Mouse (Mus musculus) bone marrow, adult 2 months (tissue): ENCODE measurements around the gene Zfand3. TPM values are rescaled to one million over a fixed set of nuclear protein-coding genes. Genes with fewer than 3 reads are reported as not detected.

ENCODE experiments used
- H3K27ac ChIP-seq: fragments of 200-500 bp; 2 replicates; pipeline ENCODE4 v1.5.1; 2012; ENCODE audit warnings: low read depth, mild to moderate bottlenecking, control low read depth, inconsistent platforms, low read length; ENCODE audit not compliant: control insufficient read depth, poor library complexity, insufficient read depth
- H3K4me1 ChIP-seq: fragments of 200-500 bp; 2 replicates; pipeline ENCODE4 v1.6.1; 2011; ENCODE audit warnings: low read length; ENCODE audit not compliant: control insufficient read depth, insufficient read depth
- H3K4me3 ChIP-seq: fragments of 200-500 bp; replicated peaks from 2 replicates; pipeline ENCODE3; 2011; ENCODE audit warnings: mild to moderate bottlenecking, low read depth, low read length, control low read depth; ENCODE audit not compliant: control insufficient read depth
- CTCF ChIP-seq: fragments of 200-500 bp; IDR thresholded peaks from 2 replicates; pipeline ENCODE4 v1.5.1; 2011; ENCODE audit warnings: low read length, control low read depth; ENCODE audit not compliant: control insufficient read depth, insufficient read depth
- POLR2A ChIP-seq: fragments of 200-500 bp; IDR thresholded peaks from 2 replicates; pipeline ENCODE4 v1.6.1; 2011; ENCODE audit warnings: low read depth, mild to moderate bottlenecking, control low read depth, low read length, borderline replicate concordance; ENCODE audit not compliant: control insufficient read depth
- WGBS: fragments of 180-500 bp; shearing (Covaris S2); methylation state at CpG from one replicate; pipeline ENCODE4 v1.1.7; 2018; 5-methylcytosine and 5-hydroxymethylcytosine counted together
- polyA plus RNA-seq: library from polyadenylated mRNA; stranded (reverse); fragments of >200 nt; gene quantifications from 2 replicates; pipeline ENCODE4 v1.2.4, GENCODE M21; 2011; ENCODE audit warnings: low replicate concordance; ENCODE audit not compliant: missing spikeins, insufficient read depth, insufficient read length

Gene Zfand3
- polyA plus RNA-seq, 1 experiment, result 46.6 TPM

DNA sequence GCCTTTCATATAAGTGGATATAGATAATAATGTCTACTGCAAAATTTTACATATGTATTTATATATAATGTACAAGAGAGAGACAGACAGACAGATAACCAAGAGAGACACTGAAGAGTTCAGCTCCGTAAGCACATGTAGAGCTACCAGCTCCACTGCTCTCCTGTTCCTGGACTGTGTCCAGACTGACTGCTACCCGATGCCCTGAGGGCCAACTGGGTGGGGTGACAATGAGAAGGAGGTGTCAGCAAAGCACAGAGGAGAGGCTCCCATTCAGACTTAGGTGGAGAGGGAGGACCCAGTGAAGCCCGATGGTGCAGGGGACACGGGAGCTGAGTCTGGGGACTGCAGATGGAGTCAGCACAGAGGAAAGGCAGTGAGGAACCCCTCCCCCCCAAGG lies 25.5 kb upstream of the Zfand3 start:
- Histone ChIP-seq H3K4me3 (no peak overlapping the region), H3K4me1 (no peaks in the 10 kb centered on the region; the same call in 1 of the 2 replicates), H3K27ac (no peak overlapping the region)
- WGBS, result 46% methylated on average over 4 of the region's 4 CpGs
- no peak for TF ChIP-seq POLR2A
- TF ChIP-seq CTCF, result no peak

- Histone ChIP-seq H3K27ac (no peak overlapping the region), H3K4me1 (no peaks in the 10 kb centered on the region; the same call in 1 of the 2 replicates), H3K4me3 (no peak overlapping the region)
- TF ChIP-seq POLR2A (no peak), CTCF (no peak)
- WGBS, result 9% methylated on average over 7 of the region's 7 CpGs
Observed at GRCm38 (mm10) chr17:29979841-29980240, 24.7 kb upstream of the Zfand3 start.

- Histone ChIP-seq H3K4me1 (no peaks in the 10 kb centered on the region; the same call in 1 of the 2 replicates), H3K4me3 (no peak overlapping the region), H3K27ac (no peak overlapping the region)
- 73% methylated on average over 8 of the region's 8 CpGs for WGBS
- TF ChIP-seq CTCF (no peak), POLR2A (no peak)
Observed at GRCm38 (mm10) chr17:29981568-29981967, 23.0 kb upstream of the Zfand3 start.

DNA sequence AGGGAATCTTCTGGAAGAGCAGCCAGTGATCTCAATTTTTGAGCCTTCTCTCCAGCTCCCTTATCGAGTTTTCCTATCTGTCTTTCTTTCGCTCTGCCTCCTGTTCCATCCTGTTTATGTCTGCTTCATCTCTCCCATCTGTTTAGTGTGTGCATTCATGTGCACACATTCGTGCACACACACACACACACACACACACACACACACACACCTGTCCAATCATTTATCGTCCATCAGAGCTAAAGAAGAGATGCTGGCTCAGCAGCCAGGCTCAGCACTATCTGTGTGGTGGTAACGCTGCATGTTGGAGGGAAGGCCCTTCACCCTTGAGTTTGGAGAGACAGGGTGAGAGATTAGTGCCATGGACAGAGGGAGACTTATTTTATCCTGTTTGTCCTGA lies 21.3 kb upstream of the Zfand3 start:
- H3K4me3 ChIP-seq, result no peak overlapping the region
- H3K4me1 ChIP-seq, result no peaks in the 10 kb centered on the region; the same call in 1 of the 2 replicates
- TF ChIP-seq POLR2A (no peak), CTCF (no peak)
- no peak overlapping the region for H3K27ac ChIP-seq
- WGBS, result 74% methylated on average over 5 of the region's 5 CpGs

- H3K4me1 ChIP-seq, result no peaks in the 10 kb centered on the region
- H3K4me3 ChIP-seq, result no peak overlapping the region
- WGBS, result 79% methylated on average over 7 of the region's 7 CpGs
- TF ChIP-seq POLR2A, result no peak
- TF ChIP-seq CTCF, result no peak
- H3K27ac ChIP-seq, result no peak overlapping the region
Observed at GRCm38 (mm10) chr17:29984931-29985330, 19.6 kb upstream of the Zfand3 start.

DNA sequence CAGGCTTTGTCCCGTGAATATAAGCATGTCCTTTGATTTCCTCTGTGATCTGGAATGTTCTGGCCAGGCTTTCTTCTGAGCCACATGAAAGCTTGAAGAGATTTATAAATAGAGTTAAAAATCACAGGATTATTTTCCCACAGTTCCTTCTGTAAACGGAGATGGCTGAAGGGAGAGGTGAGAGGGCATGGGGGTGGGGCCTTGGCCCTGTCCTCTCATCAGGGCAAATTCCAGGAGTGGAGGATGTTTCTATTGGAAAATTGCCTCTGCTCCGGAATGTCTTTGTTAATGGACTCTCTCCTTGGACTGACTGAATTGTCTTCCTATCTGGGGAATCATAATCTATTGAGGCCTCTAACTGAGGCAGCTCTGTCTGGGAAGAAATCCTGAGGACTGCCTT lies 19.0 kb upstream of the Zfand3 start:
- H3K4me3 ChIP-seq, result no peak overlapping the region
- no peak for TF ChIP-seq POLR2A
- no peaks in the 10 kb centered on the region for H3K4me1 ChIP-seq
- WGBS, result 51% methylated on average over 3 of the region's 3 CpGs
- H3K27ac ChIP-seq, result no peak overlapping the region

GRCm38 (mm10) chr17:29988141-29988540 lies 16.4 kb upstream of the Zfand3 start:
- Histone ChIP-seq H3K4me1 (no peaks in the 10 kb centered on the region; the same call in 1 of the 2 replicates), H3K4me3 (no peak overlapping the region), H3K27ac (no peak overlapping the region)
- 35% methylated on average over 5 of the region's 5 CpGs for WGBS
- TF ChIP-seq POLR2A (no peak), CTCF (no peak)

GRCm38 (mm10) chr17:29989653-29990052 lies 14.9 kb upstream of the Zfand3 start:
- Histone ChIP-seq H3K27ac (no peak overlapping the region), H3K4me3 (no peak overlapping the region), H3K4me1 (no peaks in the 10 kb centered on the region; the same call in 1 of the 2 replicates)
- WGBS, result 76% methylated on average over 5 of the region's 5 CpGs
- TF ChIP-seq CTCF (no peak), POLR2A (no peak)

DNA sequence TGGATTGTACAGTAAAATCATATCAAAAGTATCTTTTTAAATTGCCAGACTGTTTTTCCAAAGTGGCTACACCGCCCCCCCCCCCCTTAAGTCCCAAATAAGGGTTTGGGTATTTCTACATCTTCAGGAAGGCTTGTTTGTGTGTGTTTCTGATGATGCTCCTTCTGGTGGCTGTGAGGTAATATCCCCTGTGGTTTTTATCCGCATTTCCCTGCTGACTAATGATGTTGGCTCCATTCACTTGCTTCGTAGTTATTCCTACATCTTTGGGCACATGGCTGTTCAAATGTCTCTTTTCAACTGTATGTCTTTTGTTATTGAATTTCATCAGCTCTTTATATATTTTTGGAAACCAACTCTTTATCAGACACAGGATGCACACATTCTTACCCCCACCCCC lies 14.4 kb upstream of the Zfand3 start:
- Histone ChIP-seq H3K27ac (no peak overlapping the region), H3K4me3 (no peak overlapping the region), H3K4me1 (no peaks in the 10 kb centered on the region; the same call in 1 of the 2 replicates)
- 61% methylated on average over 3 of the region's 3 CpGs for WGBS
- TF ChIP-seq POLR2A, result no peak
